ENCODE assay signal across 8 mouse cellular contexts in the genomic region with DNA sequence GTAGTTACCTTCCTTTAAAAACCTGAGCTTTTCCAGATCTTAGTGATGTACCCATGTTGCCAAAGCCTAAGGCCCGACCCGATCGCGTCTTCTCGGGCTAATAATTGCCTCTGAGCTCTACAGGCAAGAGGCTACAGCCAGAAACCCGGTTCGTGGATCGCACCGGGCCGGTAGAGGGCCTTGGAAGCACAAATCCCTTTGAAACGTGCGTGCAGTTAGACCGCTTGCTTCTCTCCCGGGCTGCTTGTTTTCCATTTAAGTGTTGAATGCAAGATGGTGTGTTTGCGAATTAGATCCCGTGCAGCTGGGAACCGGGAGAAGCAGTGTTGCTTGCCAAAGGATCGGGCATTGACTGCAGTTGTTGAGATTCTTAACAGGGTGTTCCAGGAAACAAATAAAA. TPM values are rescaled to one million over a fixed set of nuclear protein-coding genes. Genes with fewer than 3 reads are reported as not detected.
DNase-seq lines count a peak whose midpoint lies in the region; ATAC-seq and TF ChIP-seq lines count a peak whose summit lies in the region.

No protein-coding gene starts in this region.

- ATAC-seq in forebrain, embryonic 14.5 days: no peak
- no peak for ATAC-seq in liver, postnatal 0 days
- ATAC-seq in neural tube, embryonic 15.5 days (ENCODE audit: low FRiP score): peak; percentile 27; the same call in 1 of the 2 replicates

- TF ChIP-seq POLR2A in ES-Bruce4 (IDR thresholded peaks at IDR 0.05; ENCODE audit: insufficient read depth, low read length): no peak

- H3K36me3 ChIP-seq in ES-Bruce4 (ENCODE audit: control insufficient read depth, insufficient read depth, low read length, poor library complexity, severe bottlenecking): peaks cover 9% of the 10 kb centered on the region
- no peaks in the 10 kb centered on the region for H3K36me3 ChIP-seq in forebrain, embryonic 14.5 days (ENCODE audit: control insufficient read depth, insufficient read depth, low read length)
- H3K36me3 ChIP-seq in liver, postnatal 0 days (replicated peaks; ENCODE audit: insufficient read depth, low read length): no peaks in the 10 kb centered on the region
- no peaks in the 10 kb centered on the region for H3K36me3 ChIP-seq in neural tube, embryonic 15.5 days

- peaks cover 2% of the 10 kb centered on the region for H3K4me1 ChIP-seq in ES-Bruce4 (ENCODE audit: control insufficient read depth, insufficient read depth, low read length)
- peaks cover 18% of the 10 kb centered on the region for H3K4me1 ChIP-seq in forebrain, embryonic 14.5 days (ENCODE audit: control insufficient read depth, insufficient read depth, low read length)
- peaks cover 26% of the 10 kb centered on the region for H3K4me1 ChIP-seq in liver, postnatal 0 days (ENCODE audit: insufficient read depth)
- peaks cover 24% of the 10 kb centered on the region for H3K4me1 ChIP-seq in neural tube, embryonic 15.5 days

- H3K4me2 ChIP-seq in forebrain, embryonic 14.5 days (ENCODE audit: low read length): peak overlapping the region; percentile 99
- H3K4me2 ChIP-seq in liver, postnatal 0 days (ENCODE audit: low read depth, low read length): peak overlapping the region; percentile 99
- peak overlapping the region; percentile 99 for H3K4me2 ChIP-seq in neural tube, embryonic 15.5 days

- no peak for TF ChIP-seq CTCF in ES-Bruce4 (IDR thresholded peaks at IDR 0.05; ENCODE audit: low read depth, low read length)
- TF ChIP-seq CTCF in liver, postnatal 0 days (IDR thresholded peaks at IDR 0.05; ENCODE audit: low read depth): peak; percentile 35; the same call in 1 of the 2 replicates

- H3K9me3 ChIP-seq in ES-Bruce4 (replicated peaks; ENCODE audit: control insufficient read depth, insufficient read depth, low read length, poor library complexity, severe bottlenecking): no peaks in the 10 kb centered on the region
- no peaks in the 10 kb centered on the region for H3K9me3 ChIP-seq in forebrain, embryonic 14.5 days (replicated peaks; ENCODE audit: control insufficient read depth, low read length)
- no peaks in the 10 kb centered on the region for H3K9me3 ChIP-seq in liver, postnatal 0 days (ENCODE audit: low read length)
- H3K9me3 ChIP-seq in neural tube, embryonic 15.5 days (replicated peaks): no peaks in the 10 kb centered on the region

- intact Hi-C loops in heart, postnatal 10 days (cut with DNase I): loop anchor here (2.0 to 5.0 kb wide), 3 partner anchors 15 to 128 kb away; no protein-coding TSS in a partner anchor

- H3K27me3 ChIP-seq in ES-Bruce4 (ENCODE audit: control insufficient read depth, insufficient read depth, low read length, poor library complexity, severe bottlenecking): no peaks in the 10 kb centered on the region
- H3K27me3 ChIP-seq in forebrain, embryonic 14.5 days (replicated peaks; ENCODE audit: control insufficient read depth, insufficient read depth, low read length): peaks cover 42% of the 10 kb centered on the region
- peaks cover 17% of the 10 kb centered on the region; the same call in 1 of the 2 replicates for H3K27me3 ChIP-seq in liver, postnatal 0 days (ENCODE audit: insufficient read depth, low read length)
- H3K27me3 ChIP-seq in neural tube, embryonic 15.5 days (replicated peaks): peaks cover 48% of the 10 kb centered on the region

- H3K9ac ChIP-seq in ES-Bruce4 (ENCODE audit: low read depth, poor library complexity, severe bottlenecking): peak overlapping the region; percentile 80
- H3K9ac ChIP-seq in forebrain, embryonic 14.5 days (ENCODE audit: low read length): peak overlapping the region; percentile 29; the same call in 1 of the 2 replicates
- H3K9ac ChIP-seq in liver, postnatal 0 days (replicated peaks): peak overlapping the region; percentile 43; the same call in 1 of the 2 replicates
- peak overlapping the region; percentile 39; the same call in 1 of the 2 replicates for H3K9ac ChIP-seq in neural tube, embryonic 15.5 days (replicated peaks)

- peak overlapping the region; percentile 84 for H3K4me3 ChIP-seq in ES-Bruce4 (ENCODE audit: low read depth, low read length)
- H3K4me3 ChIP-seq in forebrain, embryonic 14.5 days (ENCODE audit: low read depth, low read length): peak overlapping the region; percentile 67
- H3K4me3 ChIP-seq in liver, postnatal 0 days (ENCODE audit: low read depth, low read length): peak overlapping the region; percentile 82
- H3K4me3 ChIP-seq in neural tube, embryonic 15.5 days (replicated peaks): peak overlapping the region; percentile 89

- H3K27ac ChIP-seq in ES-Bruce4 (ENCODE audit: insufficient read depth, low read length): peak overlapping the region; percentile 39
- no peak overlapping the region; the same call in none of the 2 replicates for H3K27ac ChIP-seq in forebrain, embryonic 14.5 days (ENCODE audit: low read depth, low read length)
- peak overlapping the region; percentile 44 for H3K27ac ChIP-seq in liver, postnatal 0 days (ENCODE audit: low read depth)
- peak overlapping the region; percentile 77 for H3K27ac ChIP-seq in neural tube, embryonic 15.5 days (replicated peaks)

- peak; percentile 52 for DNase-seq in brain, embryonic 18.5 days (ENCODE audit: low read depth, low spot score)
- DNase-seq in forebrain, embryonic 14.5 days (ENCODE audit: low spot score): peak; percentile 82
- peak; percentile 65 to 73 for DNase-seq in heart, postnatal 10 days
- DNase-seq in kidney, postnatal 4 days: peak; percentile 66 to 81
- DNase-seq in liver, postnatal 0 days: peak; percentile 47
- DNase-seq in thymus, postnatal 10 days (ENCODE audit: low spot score in 2 of 2): peak; percentile 8 to 16

- under 1% methylated on average over 18 of the region's 18 CpGs for WGBS in forebrain, embryonic 14.5 days
- WGBS in liver, postnatal 0 days (ENCODE audit: insufficient replicate concordance): 2% methylated on average over 18 of the region's 18 CpGs
- WGBS in neural tube, embryonic 15.5 days: under 1% methylated on average over 18 of the region's 18 CpGs

- no peak for TF ChIP-seq EP300 in ES-Bruce4 (IDR thresholded peaks at IDR 0.05; ENCODE audit: insufficient read depth, low read depth, low read length)
- no peak for TF ChIP-seq EP300 in liver, postnatal 0 days (IDR thresholded peaks at IDR 0.05; ENCODE audit: low read depth)

RNA-seq across cellular contexts. Expression of a gene that starts 0.8 kb away (rescaled TPM):
- polyA plus RNA-seq in ES-Bruce4 (2011; ENCODE audit: insufficient read depth, insufficient read length, low read depth, missing spikeins): 130 and 133 TPM in 2 replicates
- polyA plus RNA-seq in forebrain, embryonic 14.5 days (2014; fragmentation: Nextera tagmentation; extraction: Ambion mirVana): 17.8 and 20.7 TPM in 2 replicates
- 1 to 10 TPM; 8.7 to 8.8 TPM for total RNA-seq in heart, postnatal 10 days (2021)
- 2.6 and 2.7 TPM in 2 replicates for polyA plus RNA-seq in liver, postnatal 0 days (2015; fragmentation: Nextera tagmentation; extraction: Ambion mirVana)
- polyA plus RNA-seq in neural tube, embryonic 15.5 days (2015; fragmentation: Nextera tagmentation; extraction: Ambion mirVana): 22.3 and 24.6 TPM in 2 replicates

Comparison
In these comparisons a context has a peak if more than half of its experiments do, and no peak if none do; other contexts are left out.
1. H3K9ac ChIP-seq: peak in every context shown above with its lines; median percentile 80 in ES-Bruce4; 43 in liver, postnatal 0 days; 39 in neural tube, embryonic 15.5 days; 29 in forebrain, embryonic 14.5 days.
2. DNase-seq: peak in every context shown above with its lines; median percentile 82 in forebrain, embryonic 14.5 days; 74 in kidney, postnatal 4 days; 69 in heart, postnatal 10 days; 52 in brain, embryonic 18.5 days; 47 in liver, postnatal 0 days; 12 in thymus, postnatal 10 days.